Mouse (Mus musculus) hindbrain, embryonic 16.5 days (tissue): ENCODE measurements at regions not wholly inside any gene's neighbourhood (a gene's known extent, or its start where the extent isn't known, plus 50 kb on each side); places are given as distances from the start of the nearest gene placed in this dataset.

ENCODE experiments used
- ATAC-seq: fragments of 200-750 bp; cut with Nextera tagmentation; 2 replicates; pipeline ENCODE4 v1.8.0; 2017; ENCODE audit warnings: moderate TSS enrichment, moderate library complexity
- H3K27ac ChIP-seq: fragments of 300-500 bp; sonication (generic); 2 replicates; pipeline ENCODE4 v1.5.1; 2014; ENCODE audit warnings: low read depth, mild to moderate bottlenecking, control low read depth, low read length, moderate library complexity
- H3K27me3 ChIP-seq: fragments of 300-500 bp; sonication (generic); replicated peaks from 2 replicates; pipeline ENCODE4 v1.6.1; 2014; ENCODE audit warnings: low read length; ENCODE audit not compliant: control insufficient read depth, insufficient read depth
- H3K36me3 ChIP-seq: fragments of 300-500 bp; sonication (generic); 2 replicates; pipeline ENCODE4 v1.6.1; 2014; ENCODE audit warnings: mild to moderate bottlenecking, low read length, moderate library complexity, mixed read lengths; ENCODE audit not compliant: control insufficient read depth, insufficient read depth
- H3K4me1 ChIP-seq: fragments of 300-500 bp; sonication (generic); 2 replicates; pipeline ENCODE4 v1.6.1; 2014; ENCODE audit warnings: low read depth, low read length; ENCODE audit not compliant: control insufficient read depth, insufficient read depth
- H3K4me2 ChIP-seq: fragments of 300-500 bp; sonication (generic); 2 replicates; pipeline ENCODE4 v1.6.1; 2014; ENCODE audit warnings: mild to moderate bottlenecking, low read length, control low read depth, moderate library complexity
- H3K4me3 ChIP-seq: fragments of 300-500 bp; sonication (generic); 2 replicates; pipeline ENCODE4 v1.5.1; 2014; ENCODE audit warnings: mild to moderate bottlenecking, low read length, control low read depth, moderate library complexity
- H3K9ac ChIP-seq: fragments of 300-500 bp; sonication (generic); 2 replicates; pipeline ENCODE4 v1.6.1; 2014; ENCODE audit warnings: low read depth, mild to moderate bottlenecking, control low read depth, low read length, moderate library complexity
- H3K9me3 ChIP-seq: fragments of 300-500 bp; sonication (generic); 2 replicates; pipeline ENCODE4 v1.6.1; 2014; ENCODE audit warnings: mild to moderate bottlenecking, low read length, moderate library complexity; ENCODE audit not compliant: control insufficient read depth
- WGBS: fragments of 180-500 bp; shearing (Covaris S2); extraction: QIAGEN DNeasy Blood & Tissue Kit; methylation state at CpG from one replicate; pipeline ENCODE4 v1.1.7; 2014; 5-methylcytosine and 5-hydroxymethylcytosine counted together

DNA sequence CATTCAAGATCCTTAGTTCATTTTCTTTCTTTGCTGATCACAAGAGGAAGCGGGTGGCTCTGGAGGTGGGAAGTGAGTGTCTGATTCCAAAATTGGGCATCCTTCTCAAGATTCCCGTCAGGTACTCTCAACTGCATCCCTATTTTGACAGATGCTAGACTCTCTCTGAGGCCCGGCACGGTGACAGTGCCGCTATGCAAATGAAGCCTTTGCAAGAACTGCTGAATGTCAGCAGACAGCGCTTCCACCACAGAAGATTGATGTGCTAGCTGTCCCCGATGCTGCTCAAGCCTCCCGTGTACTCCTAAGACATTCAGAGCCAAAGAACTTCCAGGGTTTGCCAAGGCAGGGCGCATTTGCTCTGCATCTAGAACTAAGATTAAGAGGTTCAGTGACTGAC lies 50.9 kb upstream of the Cpne4 start:
- no peak for ATAC-seq

GRCm38 (mm10) chr9:104490696-104491095 lies 56.4 kb upstream of the Cpne4 start:
- ATAC-seq: no peak
- Histone ChIP-seq H3K27me3 (no peaks in the 10 kb centered on the region), H3K4me1 (no peaks in the 10 kb centered on the region)

More for the DNA sequence above, 50.9 kb upstream of the Cpne4 start:
- H3K4me3 ChIP-seq: no peak overlapping the region
- no peaks in the 10 kb centered on the region for H3K9me3 ChIP-seq
- 56% methylated on average over 9 of the region's 9 CpGs for WGBS
- no peaks in the 10 kb centered on the region for H3K27me3 ChIP-seq
- H3K4me1 ChIP-seq: no peaks in the 10 kb centered on the region
- no peak overlapping the region for H3K27ac ChIP-seq
- no peaks in the 10 kb centered on the region for H3K36me3 ChIP-seq
- no peak overlapping the region for H3K9ac ChIP-seq
- no peak overlapping the region for H3K4me2 ChIP-seq

GRCm38 (mm10) chr9:104489383-104489782 lies 57.7 kb upstream of the Cpne4 start:
- Histone ChIP-seq H3K4me3 (no peak overlapping the region), H3K9ac (no peak overlapping the region), H3K4me2 (no peak overlapping the region), H3K36me3 (no peaks in the 10 kb centered on the region), H3K27me3 (no peaks in the 10 kb centered on the region), H3K27ac (no peak overlapping the region), H3K9me3 (no peaks in the 10 kb centered on the region), H3K4me1 (no peaks in the 10 kb centered on the region)
- ATAC-seq: no peak
- 84% methylated on average over 6 of the region's 6 CpGs for WGBS

More at GRCm38 (mm10) chr9:104490696-104491095, 56.4 kb upstream of the Cpne4 start:
- Histone ChIP-seq H3K27ac (no peak overlapping the region), H3K9me3 (no peaks in the 10 kb centered on the region), H3K4me2 (no peak overlapping the region), H3K36me3 (no peaks in the 10 kb centered on the region), H3K4me3 (no peak overlapping the region), H3K9ac (no peak overlapping the region)

DNA sequence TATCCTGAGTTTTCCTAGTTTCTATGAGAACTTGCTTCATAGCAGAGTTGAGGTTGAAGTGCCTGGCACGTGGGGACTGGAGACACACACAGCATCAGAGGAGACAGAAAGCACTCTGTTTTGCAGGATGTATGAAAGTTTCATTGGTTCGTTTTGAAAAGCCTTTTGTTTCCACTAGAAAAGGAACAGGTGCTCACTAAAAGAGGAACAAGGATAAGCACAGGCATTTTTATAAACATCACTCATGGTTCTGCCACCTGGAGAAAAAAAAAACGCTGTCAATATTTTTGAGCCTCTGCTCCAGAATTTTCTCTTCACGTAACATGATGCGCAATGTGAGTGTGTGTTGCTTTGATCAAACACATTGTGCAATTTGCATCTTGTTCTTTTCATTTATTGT lies 64.6 kb upstream of the Cpne4 start:
- Histone ChIP-seq H3K27me3 (no peaks in the 10 kb centered on the region), H3K9ac (no peak overlapping the region), H3K4me1 (no peaks in the 10 kb centered on the region), H3K27ac (no peak overlapping the region), H3K36me3 (no peaks in the 10 kb centered on the region), H3K4me2 (no peak overlapping the region), H3K4me3 (no peak overlapping the region), H3K9me3 (no peaks in the 10 kb centered on the region)
- no peak for ATAC-seq
- 78% methylated on average over 5 of the region's 5 CpGs for WGBS

DNA sequence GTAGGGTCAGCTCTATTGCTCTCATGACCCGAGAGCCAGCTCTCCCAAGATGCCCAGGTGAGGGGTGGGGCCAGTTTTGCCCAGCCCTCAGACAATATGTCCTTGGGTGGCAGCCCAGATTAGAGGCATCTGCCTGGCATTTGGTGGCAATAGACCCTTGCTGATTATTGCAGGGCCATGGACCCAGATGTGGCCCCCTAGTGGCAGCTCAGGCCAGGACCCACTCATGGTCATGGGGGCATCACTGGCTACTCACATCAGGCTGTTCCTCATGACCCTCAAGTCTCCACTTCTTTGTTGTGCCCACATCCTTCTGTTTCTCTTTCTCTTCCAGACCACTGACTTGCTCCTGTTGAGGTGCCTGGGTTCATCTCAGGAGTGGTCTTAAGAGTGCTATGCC lies 66.4 kb upstream of the Cpne4 start:
- Histone ChIP-seq H3K4me2 (no peak overlapping the region), H3K9me3 (no peaks in the 10 kb centered on the region), H3K27me3 (no peaks in the 10 kb centered on the region), H3K4me3 (no peak overlapping the region), H3K4me1 (no peaks in the 10 kb centered on the region), H3K27ac (no peak overlapping the region), H3K9ac (no peak overlapping the region), H3K36me3 (no peaks in the 10 kb centered on the region)
- WGBS: 78% methylated on average over 1 of the region's 1 CpGs
- ATAC-seq: no peak

GRCm38 (mm10) chr9:104474831-104475230 lies 72.3 kb upstream of the Cpne4 start:
- Histone ChIP-seq H3K36me3 (no peaks in the 10 kb centered on the region), H3K27me3 (no peaks in the 10 kb centered on the region), H3K9ac (no peak overlapping the region), H3K9me3 (no peaks in the 10 kb centered on the region), H3K4me2 (no peak overlapping the region), H3K27ac (no peak overlapping the region), H3K4me3 (no peak overlapping the region), H3K4me1 (no peaks in the 10 kb centered on the region)
- WGBS: 76% methylated on average over 4 of the region's 4 CpGs
- ATAC-seq: no peak

- 84% methylated on average over 1 of the region's 1 CpGs for WGBS
- no peaks in the 10 kb centered on the region for H3K9me3 ChIP-seq
- H3K9ac ChIP-seq: no peak overlapping the region
- H3K27me3 ChIP-seq: no peaks in the 10 kb centered on the region
- no peaks in the 10 kb centered on the region for H3K36me3 ChIP-seq
- no peak for ATAC-seq
- no peak overlapping the region for H3K4me2 ChIP-seq
- no peaks in the 10 kb centered on the region for H3K4me1 ChIP-seq
- no peak overlapping the region for H3K27ac ChIP-seq
- no peak overlapping the region for H3K4me3 ChIP-seq
Measured at GRCm38 (mm10) chr9:104467238-104467637, 79.8 kb upstream of the Cpne4 start.

DNA sequence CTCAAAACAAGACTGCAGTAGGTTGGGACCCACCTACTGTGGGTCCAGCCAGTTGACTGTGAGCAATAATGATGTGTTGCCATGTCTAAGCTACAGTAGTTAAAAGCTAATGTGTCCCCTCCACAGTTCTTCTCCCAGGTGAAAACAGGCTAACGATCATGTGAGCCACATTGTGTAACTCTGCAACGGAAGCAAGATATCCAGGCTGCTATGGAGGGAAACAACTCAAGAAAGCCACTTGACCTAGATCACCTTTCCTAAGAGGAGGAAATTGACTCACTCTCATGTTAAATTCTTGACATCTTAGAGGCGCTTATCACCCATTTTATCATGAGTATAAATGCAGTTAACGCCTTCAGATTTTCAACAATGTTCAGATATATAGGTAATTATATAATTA lies 83.4 kb upstream of the Cpne4 start:
- no peak for ATAC-seq

GRCm38 (mm10) chr9:104460133-104460532 lies 87.0 kb upstream of the Cpne4 start:
- no peak for ATAC-seq
- no peak overlapping the region for H3K9ac ChIP-seq
- no peak overlapping the region for H3K27ac ChIP-seq
- no peak overlapping the region for H3K4me3 ChIP-seq
- H3K36me3 ChIP-seq: no peaks in the 10 kb centered on the region
- no peak overlapping the region for H3K4me2 ChIP-seq
- no peaks in the 10 kb centered on the region for H3K4me1 ChIP-seq
- no peaks in the 10 kb centered on the region for H3K27me3 ChIP-seq
- no peaks in the 10 kb centered on the region for H3K9me3 ChIP-seq

More for the DNA sequence above, 83.4 kb upstream of the Cpne4 start:
- no peaks in the 10 kb centered on the region for H3K36me3 ChIP-seq
- no peaks in the 10 kb centered on the region for H3K9me3 ChIP-seq
- no peaks in the 10 kb centered on the region for H3K4me1 ChIP-seq
- no peak overlapping the region for H3K4me3 ChIP-seq
- H3K4me2 ChIP-seq: no peak overlapping the region
- 88% methylated on average over 4 of the region's 4 CpGs for WGBS
- no peak overlapping the region for H3K9ac ChIP-seq
- no peak overlapping the region for H3K27ac ChIP-seq
- no peaks in the 10 kb centered on the region for H3K27me3 ChIP-seq

- Histone ChIP-seq H3K4me3 (no peak overlapping the region), H3K27ac (no peak overlapping the region), H3K4me1 (no peaks in the 10 kb centered on the region), H3K9ac (no peak overlapping the region), H3K4me2 (no peak overlapping the region), H3K9me3 (no peaks in the 10 kb centered on the region), H3K27me3 (no peaks in the 10 kb centered on the region), H3K36me3 (no peaks in the 10 kb centered on the region)
- ATAC-seq: no peak
- 37% methylated on average over 4 of the region's 4 CpGs for WGBS
Measured at GRCm38 (mm10) chr9:104457635-104458034, 89.5 kb upstream of the Cpne4 start.
